Mouse (Mus musculus) midbrain, embryonic 12.5 days (tissue): ENCODE data around the gene Dlg2. TPM values are rescaled to one million over a fixed set of nuclear protein-coding genes. Genes with fewer than 3 reads are reported as not detected.

Experiments used
- ATAC-seq: fragments of 200-750 bp; cut with Nextera tagmentation; 2 replicates; pipeline ENCODE4 v1.8.0; 2017; ENCODE audit warnings: low read depth, moderate TSS enrichment, moderate library complexity; ENCODE audit not compliant: low FRiP score
- H3K27ac ChIP-seq: fragments of 300-500 bp; sonication (generic); replicated peaks from 2 replicates; pipeline ENCODE4 v1.5.1; 2016; ENCODE audit warnings: mild to moderate bottlenecking
- H3K27me3 ChIP-seq: fragments of 300-500 bp; sonication (generic); 2 replicates; pipeline ENCODE4 v1.6.1; 2016; ENCODE audit warnings: mild to moderate bottlenecking
- H3K36me3 ChIP-seq: fragments of 300-500 bp; sonication (generic); 2 replicates; pipeline ENCODE4 v1.6.1; 2016
- H3K4me1 ChIP-seq: fragments of 300-500 bp; sonication (generic); 2 replicates; pipeline ENCODE4 v1.6.1; 2016
- H3K4me2 ChIP-seq: fragments of 300-500 bp; sonication (generic); replicated peaks from 2 replicates; pipeline ENCODE4 v1.6.1; 2016; ENCODE audit warnings: mild to moderate bottlenecking, moderate library complexity
- H3K4me3 ChIP-seq: fragments of 300-500 bp; sonication (generic); 2 replicates; pipeline ENCODE4 v1.5.1; 2016; ENCODE audit warnings: mild to moderate bottlenecking
- H3K9ac ChIP-seq: fragments of 300-500 bp; sonication (generic); replicated peaks from 2 replicates; pipeline ENCODE4 v1.6.1; 2016; ENCODE audit warnings: mild to moderate bottlenecking, moderate library complexity
- H3K9me3 ChIP-seq: fragments of 300-500 bp; sonication (generic); 2 replicates; pipeline ENCODE4 v1.6.1; 2016; ENCODE audit warnings: mild to moderate bottlenecking
- WGBS: fragments of 180-500 bp; shearing (Covaris S2); methylation state at CpG from one replicate; pipeline ENCODE4 v1.1.7; 2016; 5-methylcytosine and 5-hydroxymethylcytosine counted together
- polyA plus RNA-seq: library from polyadenylated mRNA; unstranded; fragments of >200 nt; fragmentation: Nextera tagmentation; extraction: Ambion mirVana; gene quantifications from 2 replicates; pipeline ENCODE4 v1.2.1, GENCODE M21; 2016

The Dlg2 gene
- polyA plus RNA-seq, 1 experiment from 2014 or later: 4.2 TPM

GRCm38 (mm10) chr7:92356542-92356941, 1880.1 kb downstream of the Dlg2 start:
- Histone ChIP-seq H3K27ac (no peak overlapping the region), H3K4me1 (no peaks in the 10 kb centered on the region), H3K9ac (no peak overlapping the region), H3K27me3 (no peaks in the 10 kb centered on the region), H3K9me3 (no peaks in the 10 kb centered on the region), H3K4me3 (no peak overlapping the region), H3K4me2 (no peak overlapping the region), H3K36me3 (no peaks in the 10 kb centered on the region)
- 77% methylated on average over 3 of the region's 3 CpGs for WGBS
- ATAC-seq: no peak

GRCm38 (mm10) chr7:92363386-92363785, 1886.9 kb downstream of the Dlg2 start:
- Histone ChIP-seq H3K9me3 (no peaks in the 10 kb centered on the region), H3K27me3 (no peaks in the 10 kb centered on the region), H3K4me2 (no peak overlapping the region), H3K4me3 (no peak overlapping the region), H3K9ac (no peak overlapping the region), H3K27ac (no peak overlapping the region), H3K36me3 (no peaks in the 10 kb centered on the region), H3K4me1 (no peaks in the 10 kb centered on the region)
- ATAC-seq: no peak
- 81% methylated on average over 3 of the region's 3 CpGs for WGBS

DNA sequence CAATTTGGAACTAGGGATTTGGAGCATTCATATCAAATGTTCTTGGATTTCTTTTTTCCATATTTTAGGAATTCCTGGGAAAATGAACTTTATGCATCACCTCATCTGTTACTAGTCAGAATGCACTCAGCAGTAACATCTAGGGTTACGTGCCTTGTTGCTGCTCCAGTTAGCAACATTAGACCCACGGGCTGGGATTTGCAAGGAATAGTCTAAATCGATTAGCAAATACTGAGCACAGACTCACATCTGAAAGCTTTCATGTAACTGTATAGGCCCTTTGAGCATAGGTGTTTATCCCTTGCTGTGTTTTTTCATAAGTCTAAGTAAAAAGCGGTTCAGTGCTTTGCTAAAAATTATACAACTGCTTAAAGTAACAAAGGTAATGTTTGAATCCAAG, 1887.3 kb downstream of the Dlg2 start:
- WGBS: 81% methylated on average over 4 of the region's 4 CpGs
- H3K36me3 ChIP-seq: no peaks in the 10 kb centered on the region
- H3K9ac ChIP-seq: no peak overlapping the region
- H3K4me2 ChIP-seq: no peak overlapping the region
- no peaks in the 10 kb centered on the region for H3K9me3 ChIP-seq
- ATAC-seq: no peak
- no peak overlapping the region for H3K27ac ChIP-seq
- no peaks in the 10 kb centered on the region for H3K27me3 ChIP-seq
- H3K4me3 ChIP-seq: no peak overlapping the region
- no peaks in the 10 kb centered on the region for H3K4me1 ChIP-seq

DNA sequence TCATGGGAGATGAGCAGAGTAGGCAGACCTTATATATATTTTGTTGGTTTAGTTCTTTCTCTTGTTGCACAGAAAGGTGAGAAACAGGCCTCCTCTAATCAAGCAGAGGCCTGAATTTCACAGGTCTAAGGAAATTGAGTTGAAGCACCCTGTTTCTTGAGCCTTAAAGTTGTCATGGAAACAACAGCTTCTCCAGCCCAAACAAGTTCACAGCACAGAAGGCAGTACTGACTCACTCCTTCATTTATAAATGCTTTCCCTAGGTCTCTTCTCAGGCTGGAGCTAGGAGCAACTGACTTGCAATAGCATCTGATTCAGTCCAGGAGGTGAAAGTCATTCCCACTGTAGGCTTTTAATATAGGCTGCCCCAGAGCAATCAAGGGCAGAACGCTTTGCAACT, 1890.6 kb downstream of the Dlg2 start:
- ATAC-seq: no peak
- Histone ChIP-seq H3K27ac (no peak overlapping the region), H3K36me3 (no peaks in the 10 kb centered on the region), H3K4me2 (no peak overlapping the region), H3K4me3 (no peak overlapping the region), H3K9ac (no peak overlapping the region), H3K27me3 (no peaks in the 10 kb centered on the region), H3K9me3 (no peaks in the 10 kb centered on the region), H3K4me1 (no peaks in the 10 kb centered on the region)
- 92% methylated on average over 1 of the region's 1 CpGs for WGBS

DNA sequence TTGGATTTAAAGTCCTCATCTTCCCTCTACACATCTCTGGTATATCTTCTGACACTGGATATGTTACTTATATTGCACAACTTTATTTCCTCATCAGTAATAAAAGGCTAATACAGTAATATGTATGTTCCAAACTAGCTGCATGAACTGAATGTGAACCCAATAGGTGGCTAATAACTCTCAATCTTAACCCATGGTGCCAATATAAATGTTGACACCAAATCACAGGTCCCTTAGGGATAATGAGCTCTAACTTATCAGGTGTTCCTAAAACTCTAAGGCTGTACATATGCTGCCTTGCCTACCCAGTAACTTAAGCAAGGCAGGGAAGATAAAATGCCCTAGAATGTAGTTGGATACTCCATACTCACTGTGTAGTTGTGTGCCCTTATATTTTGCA, 1894.0 kb downstream of the Dlg2 start:
- Histone ChIP-seq H3K4me2 (no peak overlapping the region), H3K27ac (no peak overlapping the region), H3K36me3 (no peaks in the 10 kb centered on the region), H3K9me3 (no peaks in the 10 kb centered on the region), H3K9ac (no peak overlapping the region), H3K4me1 (no peaks in the 10 kb centered on the region), H3K27me3 (no peaks in the 10 kb centered on the region), H3K4me3 (no peak overlapping the region)
- ATAC-seq: no peak

- no peaks in the 10 kb centered on the region for H3K27me3 ChIP-seq
- ATAC-seq: no peak
Observed at GRCm38 (mm10) chr7:92371638-92372037, 1895.2 kb downstream of the Dlg2 start.

DNA sequence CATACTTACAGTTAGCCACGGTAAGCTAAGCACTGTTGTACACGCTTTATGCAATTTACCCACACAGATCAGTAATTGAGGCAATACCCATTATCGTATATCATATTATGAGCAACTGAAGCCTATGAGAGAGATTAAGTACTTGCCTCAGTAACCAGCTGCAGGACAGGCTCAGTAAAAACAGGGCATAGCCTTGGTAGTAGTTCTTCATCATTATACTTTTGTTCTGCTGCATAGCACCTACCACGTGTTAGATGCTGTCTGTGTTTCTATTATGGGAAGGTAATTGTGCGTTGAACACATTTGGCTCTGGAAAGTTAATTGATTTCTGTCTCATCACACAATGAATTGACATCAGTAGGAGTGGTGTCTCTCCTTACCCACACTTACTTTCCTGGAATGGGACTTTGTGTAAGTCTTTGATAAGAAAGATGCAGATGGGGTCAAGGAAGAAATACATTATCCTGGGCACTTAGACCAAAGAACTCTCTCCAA, 1897.4 kb downstream of the Dlg2 start:
- Histone ChIP-seq H3K9me3 (no peaks in the 10 kb centered on the region), H3K27me3 (no peaks in the 10 kb centered on the region), H3K4me2 (no peak overlapping the region), H3K4me3 (no peak overlapping the region), H3K27ac (no peak overlapping the region), H3K4me1 (no peaks in the 10 kb centered on the region), H3K9ac (no peak overlapping the region), H3K36me3 (no peaks in the 10 kb centered on the region)
- 85% methylated on average over 5 of the region's 5 CpGs for WGBS
- no peak for ATAC-seq

More at GRCm38 (mm10) chr7:92371638-92372037, 1895.2 kb downstream of the Dlg2 start:
- Histone ChIP-seq H3K4me2 (no peak overlapping the region), H3K27ac (no peak overlapping the region), H3K9me3 (no peaks in the 10 kb centered on the region), H3K4me3 (no peak overlapping the region), H3K4me1 (no peaks in the 10 kb centered on the region), H3K9ac (no peak overlapping the region), H3K36me3 (no peaks in the 10 kb centered on the region)
- WGBS: 70% methylated on average over 4 of the region's 4 CpGs

DNA sequence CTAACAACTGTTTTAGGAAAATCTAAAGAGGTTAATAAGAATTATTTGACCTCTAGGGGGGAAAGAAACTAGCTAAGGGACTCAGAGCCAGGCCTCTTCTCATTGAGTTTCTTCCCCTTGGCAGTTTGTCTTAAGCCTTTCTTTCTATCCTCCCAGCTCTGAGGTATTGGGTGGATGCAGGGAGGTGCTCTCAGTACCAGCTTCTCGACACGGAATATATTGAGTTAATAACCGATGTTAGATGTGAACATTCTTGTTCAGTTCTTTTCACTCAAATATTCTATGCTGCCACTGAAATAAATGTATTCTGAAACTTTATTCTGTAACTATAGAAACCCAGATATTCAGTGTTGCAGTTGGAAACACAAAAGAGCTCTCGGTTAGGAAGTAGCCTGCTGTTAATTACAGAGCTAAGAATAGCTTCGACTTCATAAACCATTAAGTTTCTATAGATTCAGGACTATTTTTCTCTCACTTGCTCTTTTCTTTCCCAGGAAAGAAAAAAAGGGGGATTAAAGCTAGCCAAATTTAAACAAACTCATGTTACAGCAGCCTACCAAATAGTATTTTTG, 1907.5 kb downstream of the Dlg2 start:
- ATAC-seq: no peak
- Histone ChIP-seq H3K9me3 (no peaks in the 10 kb centered on the region), H3K4me2 (no peak overlapping the region), H3K4me3 (no peak overlapping the region), H3K27me3 (no peaks in the 10 kb centered on the region), H3K4me1 (no peaks in the 10 kb centered on the region), H3K27ac (no peak overlapping the region), H3K36me3 (no peaks in the 10 kb centered on the region), H3K9ac (no peak overlapping the region)
- WGBS: 53% methylated on average over 5 of the region's 5 CpGs

DNA sequence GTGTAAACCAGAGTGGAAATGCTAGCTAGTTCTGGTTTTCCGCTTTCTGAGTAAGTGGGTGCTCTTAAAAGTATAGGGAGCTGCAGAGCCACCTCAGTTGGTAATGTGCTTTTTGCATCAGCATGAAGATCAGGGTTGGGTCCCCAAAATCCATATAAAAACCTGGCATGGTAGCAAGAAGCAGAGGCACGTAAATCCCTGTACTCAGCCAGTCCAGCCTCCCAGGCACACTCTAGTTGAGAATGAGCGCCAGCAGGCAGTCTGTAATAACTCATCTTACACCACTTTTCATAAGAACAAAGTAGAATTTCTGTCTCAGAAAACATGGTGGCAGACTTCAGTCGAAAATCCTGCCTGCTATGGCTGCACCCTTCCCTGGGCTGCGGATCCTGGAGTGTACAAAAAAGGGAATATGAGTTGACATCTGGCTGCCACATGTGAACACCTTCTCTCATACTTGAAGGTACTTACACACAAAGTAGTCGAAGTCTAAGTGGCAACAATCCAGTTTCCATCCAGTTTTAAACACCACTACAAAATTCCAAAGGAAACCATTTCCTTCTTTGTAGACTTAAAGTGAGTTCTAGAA, 1915.7 kb downstream of the Dlg2 start:
- Histone ChIP-seq H3K4me1 (no peaks in the 10 kb centered on the region), H3K27me3 (no peaks in the 10 kb centered on the region), H3K4me3 (no peak overlapping the region), H3K9ac (no peak overlapping the region), H3K9me3 (no peaks in the 10 kb centered on the region), H3K27ac (no peak overlapping the region), H3K4me2 (no peak overlapping the region), H3K36me3 (no peaks in the 10 kb centered on the region)
- WGBS: 85% methylated on average over 6 of the region's 6 CpGs
- no peak for ATAC-seq

DNA sequence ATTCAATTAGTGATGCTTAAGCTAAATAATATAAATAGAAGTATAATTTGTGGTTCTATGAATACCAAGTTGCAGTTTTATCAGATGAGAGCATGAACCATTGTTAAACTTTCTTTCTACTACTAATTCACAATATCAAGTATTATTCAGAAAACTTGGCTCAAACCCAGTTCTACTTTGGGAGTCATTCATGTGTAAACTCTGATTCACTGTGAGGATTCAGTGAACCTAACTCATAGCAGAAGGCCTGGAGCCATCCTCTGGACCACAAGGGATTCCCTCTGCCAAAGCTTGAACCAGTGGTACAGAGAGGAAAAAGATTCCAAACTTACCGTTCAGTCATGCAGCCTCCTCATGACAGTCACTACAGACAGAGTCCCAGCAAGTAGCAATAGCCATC, 1920.3 kb downstream of the Dlg2 start:
- H3K27ac ChIP-seq: no peak overlapping the region
- H3K9me3 ChIP-seq: no peaks in the 10 kb centered on the region
- H3K36me3 ChIP-seq: no peaks in the 10 kb centered on the region
- H3K4me3 ChIP-seq: no peak overlapping the region
- H3K9ac ChIP-seq: no peak overlapping the region
- no peak overlapping the region for H3K4me2 ChIP-seq
- no peak for ATAC-seq
- 0 out of 2 replicates have a peak, but pooled peaks cover 6% of the 10 kb centered on the region for H3K4me1 ChIP-seq
- 77% methylated on average over 1 of the region's 1 CpGs for WGBS
- H3K27me3 ChIP-seq: no peaks in the 10 kb centered on the region

GRCm38 (mm10) chr7:92398841-92399240, 1922.4 kb downstream of the Dlg2 start:
- 57% methylated on average over 1 of the region's 1 CpGs for WGBS
- no peaks in the 10 kb centered on the region for H3K9me3 ChIP-seq
- H3K4me1 ChIP-seq: 0 out of 2 replicates have a peak, but pooled peaks cover 6% of the 10 kb centered on the region
- H3K4me3 ChIP-seq: no peak overlapping the region
- no peak overlapping the region for H3K27ac ChIP-seq
- no peaks in the 10 kb centered on the region for H3K27me3 ChIP-seq
- H3K4me2 ChIP-seq: no peak overlapping the region
- H3K36me3 ChIP-seq: no peaks in the 10 kb centered on the region
- ATAC-seq: no peak
- no peak overlapping the region for H3K9ac ChIP-seq

DNA sequence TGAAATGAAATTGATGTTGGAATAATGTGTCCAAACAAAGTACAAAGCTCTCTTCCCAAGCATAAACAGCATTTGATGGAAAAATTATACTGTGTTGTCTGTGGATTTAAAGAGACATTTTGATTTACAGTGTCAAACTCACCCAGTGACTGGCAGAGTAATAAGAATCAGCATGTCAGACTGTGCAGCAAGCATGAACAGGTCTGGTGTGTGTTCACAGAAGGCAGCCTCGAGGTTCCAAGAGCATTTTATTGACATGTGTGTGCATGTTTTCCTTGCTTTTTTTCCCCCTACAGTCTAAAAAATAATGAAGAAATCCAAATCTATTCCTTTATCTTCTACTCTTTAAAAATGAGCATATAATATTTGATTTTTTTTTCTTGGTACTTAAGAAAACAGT, 1924.1 kb downstream of the Dlg2 start:
- Histone ChIP-seq H3K4me1 (0 out of 2 replicates have a peak, but pooled peaks cover 6% of the 10 kb centered on the region), H3K4me2 (no peak overlapping the region), H3K27me3 (no peaks in the 10 kb centered on the region), H3K27ac (no peak overlapping the region), H3K36me3 (no peaks in the 10 kb centered on the region), H3K9me3 (no peaks in the 10 kb centered on the region), H3K9ac (no peak overlapping the region), H3K4me3 (no peak overlapping the region)
- 78% methylated on average over 1 of the region's 1 CpGs for WGBS
- ATAC-seq: no peak
